Mouse (Mus musculus): ENCODE measurements at regions not wholly inside any gene's neighbourhood (a gene's known extent, or its start where the extent isn't known, plus 50 kb on each side); places are given as distances from the start of the nearest gene placed in this dataset.
"Not testable (repeated sequence)": the region's sequence is repeated elsewhere in the genome, so short reads cannot be mapped to it uniquely, and the experiment has no call there.

DNA sequence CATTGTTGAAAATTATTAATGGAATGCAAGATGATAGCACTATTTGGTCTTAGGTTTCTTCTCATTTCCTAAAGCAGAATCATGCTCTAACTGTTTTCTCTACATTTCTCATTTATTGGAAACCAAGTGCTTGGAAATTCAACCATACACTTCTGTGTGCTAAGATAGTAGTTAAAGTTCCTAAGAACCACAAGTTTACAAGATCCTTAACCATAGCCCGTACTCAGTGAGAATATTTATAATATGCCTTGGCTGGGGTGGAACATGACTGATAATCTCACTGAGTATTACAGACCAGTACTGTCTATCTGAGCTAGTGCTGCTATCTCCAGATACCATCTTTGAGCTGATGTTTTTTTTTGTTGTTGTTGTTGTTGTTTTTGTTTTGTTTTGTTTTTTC is 236.9 kb upstream of the Tmem196 start:
- DNase-seq, result not testable (repeated sequence)

GRCm38 (mm10) chr12:119730789-119731188 is 214.8 kb upstream of the Tmem196 start:
- DNase-seq, result no peak

DNA sequence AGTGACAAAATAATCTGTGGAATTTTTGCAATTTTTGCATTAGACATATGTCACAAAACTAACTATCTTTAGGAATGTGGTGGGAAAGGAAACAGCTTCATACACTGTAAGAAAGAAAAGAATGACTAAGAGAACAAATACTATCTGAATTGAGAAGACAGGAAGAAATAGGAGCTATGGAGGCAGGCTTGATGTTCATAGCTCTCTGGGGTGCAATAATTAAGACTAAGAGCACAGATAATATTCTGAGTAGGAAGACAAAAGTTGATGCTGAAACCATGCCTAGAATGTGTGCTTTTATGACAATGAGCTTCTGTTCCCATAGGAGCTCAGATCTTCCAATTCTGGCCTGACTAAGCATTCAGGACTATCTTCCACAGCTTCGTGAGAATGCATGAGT is 183.0 kb upstream of the Tmem196 start:
- no peak for DNase-seq

DNA sequence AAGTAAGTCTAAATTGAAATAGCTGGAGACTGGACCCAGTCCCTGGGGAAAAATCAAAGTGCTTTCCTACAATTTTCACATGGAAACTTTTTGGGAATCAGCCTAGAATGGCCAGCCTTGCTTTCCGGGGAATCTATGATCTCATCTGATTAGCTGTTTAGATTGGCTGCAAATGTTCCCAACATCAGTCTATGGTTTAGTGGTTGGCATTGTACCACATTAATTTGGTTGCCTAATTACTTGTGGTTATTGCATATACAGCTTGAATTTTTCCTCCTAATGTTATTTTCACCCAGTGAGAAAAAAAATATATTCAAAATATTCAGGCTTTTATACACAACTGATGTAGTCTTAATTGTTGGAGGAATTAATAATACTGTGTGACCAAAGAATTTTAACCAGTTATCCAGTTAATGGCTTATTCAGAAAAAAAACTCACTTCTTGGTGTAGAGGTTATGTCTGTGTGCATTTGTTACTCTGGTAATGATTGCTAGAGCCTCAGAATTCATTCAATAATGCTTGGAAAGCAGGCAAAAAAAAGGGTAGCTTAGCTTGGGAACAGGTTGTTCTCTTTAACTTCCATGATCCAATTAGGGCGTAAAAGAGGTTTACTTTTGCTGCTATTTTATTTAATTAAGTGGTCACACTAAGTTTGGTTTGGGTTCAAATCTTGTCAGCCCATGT is 182.2 kb upstream of the Tmem196 start:
- DNase-seq, result no peak

GRCm38 (mm10) chr12:119777559-119777958 is 168.1 kb upstream of the Tmem196 start:
- DNase-seq, result no peak

DNA sequence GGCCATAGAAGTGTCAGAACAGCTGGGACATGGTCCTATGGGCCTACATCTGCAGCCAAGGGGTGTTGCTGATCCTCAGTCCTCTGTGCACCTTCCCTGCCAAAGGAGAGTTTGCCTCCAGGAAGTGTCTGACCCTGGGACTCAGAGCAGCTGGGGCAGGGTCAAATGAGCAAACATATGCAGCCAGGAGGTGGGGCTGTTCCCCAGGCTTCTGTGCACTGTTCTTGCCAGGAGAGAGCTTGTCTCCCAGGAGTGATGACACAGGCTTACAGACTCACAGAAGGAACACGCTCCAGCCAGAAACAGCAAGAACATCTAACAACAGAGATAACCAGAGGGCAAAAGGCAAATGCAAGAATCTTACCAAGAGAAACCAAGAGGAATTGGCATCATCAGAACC is 137.9 kb upstream of the Tmem196 start:
- DNase-seq, result peak in 1 of 2 experiments; percentile 25

- no peak for DNase-seq
Measured at GRCm38 (mm10) chr12:119816225-119816624, 129.4 kb upstream of the Tmem196 start.

DNA sequence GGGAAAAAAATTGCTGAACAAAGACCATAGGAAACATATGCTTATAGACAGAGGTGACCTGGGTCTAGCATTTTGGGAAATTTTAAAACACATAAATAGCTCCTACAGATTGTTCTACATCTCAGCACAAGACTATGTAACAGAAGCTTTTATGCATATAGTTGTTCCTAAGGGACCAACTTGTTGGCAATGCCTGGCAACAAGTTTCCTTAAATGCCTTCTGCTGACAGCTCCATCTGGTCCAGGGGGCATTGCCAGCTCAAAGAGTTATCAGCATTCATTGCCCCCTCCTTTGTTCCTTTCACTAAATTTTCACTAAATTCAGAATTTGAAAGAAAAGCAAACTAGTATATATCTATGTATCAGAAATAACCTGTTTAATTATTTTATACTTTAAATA is 106.5 kb upstream of the Tmem196 start:
- DNase-seq, result no peak

GRCm38 (mm10) chr12:119881744-119882143 is 63.9 kb upstream of the Tmem196 start:
- no peak for DNase-seq

GRCm38 (mm10) chr12:119890030-119890429 is 55.6 kb upstream of the Tmem196 start:
- no peak for DNase-seq
